In genomic region chr9:67676906-67677305, GRCm38 (mm10) we compare ENCODE assay signal across 22 mouse cellular contexts.
DNase-seq lines count a peak whose midpoint lies in the region; ATAC-seq and TF ChIP-seq lines count a peak whose summit lies in the region.
"Had no signal": no experiment of that assay in that cellular context is flagged by ENCODE, and none has a peak within 500 bp of the region (broad histone marks: within the 10 kb centered on the region; RNA-seq: fewer than 3 reads in every experiment).

No protein-coding gene starts in this region.

- peak; percentile 68; the same call in 1 of the 2 replicates for ATAC-seq in embryonic facial prominence, embryonic 14.5 days (ENCODE audit: low read depth)
- ATAC-seq: forebrain, embryonic 14.5 days; hindbrain, postnatal 0 days; intestine, embryonic 15.5 days; midbrain, embryonic 13.5 days had no signal

- H3K4me2 ChIP-seq in embryonic facial prominence, embryonic 14.5 days (ENCODE audit: low read depth, low read length) = no peak overlapping the region
- no peak overlapping the region for H3K4me2 ChIP-seq in myocyte (ENCODE audit: low read depth)
- H3K4me2 ChIP-seq: intestine, embryonic 15.5 days; midbrain, embryonic 13.5 days; stomach, embryonic 15.5 days had no signal

- H3K4me1 ChIP-seq in embryonic facial prominence, embryonic 14.5 days (ENCODE audit: control insufficient read depth, insufficient read depth, low read length) = no peaks in the 10 kb centered on the region
- H3K4me1 ChIP-seq in embryonic facial prominence, embryonic 10.5 days = 0 out of 2 replicates have a peak, but pooled peaks cover 3% of the 10 kb centered on the region
- H3K4me1 ChIP-seq: intestine, embryonic 15.5 days; midbrain, embryonic 13.5 days; stomach, embryonic 15.5 days had no signal

- TF ChIP-seq POLR2A in myocyte (IDR thresholded peaks at IDR 0.05; ENCODE audit: insufficient read length, low read depth) = no peak

- H3ac ChIP-seq in C2C12 (ENCODE audit: control insufficient read depth, insufficient read length, low read depth) (no peak overlapping the region), myocyte (ENCODE audit: control insufficient read depth, insufficient read length) (no peak overlapping the region)

- H3K36me3 ChIP-seq in embryonic facial prominence, embryonic 14.5 days (ENCODE audit: control insufficient read depth, insufficient read depth, low read length) = no peaks in the 10 kb centered on the region
- no peaks in the 10 kb centered on the region for H3K36me3 ChIP-seq in embryonic facial prominence, embryonic 10.5 days (replicated peaks)
- H3K36me3 ChIP-seq in C2C12 (ENCODE audit: control insufficient read depth, insufficient read depth) = no peaks in the 10 kb centered on the region
- H3K36me3 ChIP-seq in myocyte (ENCODE audit: control insufficient read depth, insufficient read depth) = no peaks in the 10 kb centered on the region
- H3K36me3 ChIP-seq: G1E; intestine, embryonic 15.5 days; midbrain, embryonic 13.5 days; stomach, embryonic 15.5 days had no signal

- no peak overlapping the region for H3K9ac ChIP-seq in embryonic facial prominence, embryonic 14.5 days (ENCODE audit: low read depth, low read length)
- H3K9ac ChIP-seq: intestine, embryonic 15.5 days; liver, embryonic 14.5 days; midbrain, embryonic 13.5 days; stomach, embryonic 15.5 days had no signal

- peak; percentile 81 for DNase-seq in embryonic facial prominence, embryonic 14.5 days (ENCODE audit: low spot score)
- DNase-seq in embryonic facial prominence, embryonic 10.5 days (ENCODE audit: low spot score) = no peak
- peak; percentile 11 for DNase-seq in heart, postnatal 4 days
- no peak for DNase-seq in heart, adult 9 months (ENCODE audit: low spot score in 2 of 2)
- no peak for DNase-seq in layer of hippocampus, postnatal 14 days (ENCODE audit: low spot score in 2 of 2)
- DNase-seq: adrenal gland, adult 8-10 months; cerebellum, adult 2 months; heart, adult 2 months; kidney, adult 9 months; kidney, postnatal 14 days; layer of hippocampus, adult 9-11 months; liver; lung, postnatal 4 days had no signal

- no peaks in the 10 kb centered on the region for H3K9me3 ChIP-seq in embryonic facial prominence, embryonic 14.5 days (ENCODE audit: control insufficient read depth, low read length)
- H3K9me3 ChIP-seq in embryonic facial prominence, embryonic 10.5 days = no peaks in the 10 kb centered on the region
- H3K9me3 ChIP-seq: intestine, embryonic 15.5 days; midbrain, embryonic 13.5 days; stomach, embryonic 15.5 days had no signal

- H3K79me3 ChIP-seq in C2C12 (ENCODE audit: low read depth) = no peaks in the 10 kb centered on the region

- no peak overlapping the region for H3K27ac ChIP-seq in embryonic facial prominence, embryonic 14.5 days (replicated peaks; ENCODE audit: low read depth, low read length)
- H3K27ac ChIP-seq in embryonic facial prominence, embryonic 10.5 days (replicated peaks) = no peak overlapping the region
- H3K27ac ChIP-seq: heart, adult 2 months; hindbrain, postnatal 0 days; intestine, embryonic 15.5 days; liver, embryonic 14.5 days; midbrain, embryonic 13.5 days; stomach, embryonic 15.5 days had no signal

- TF ChIP-seq CTCF in C2C12 (IDR thresholded peaks at IDR 0.05; ENCODE audit: control insufficient read depth, insufficient read depth, insufficient read length) = no peak

- H3K79me2 ChIP-seq in C2C12 (ENCODE audit: control insufficient read depth, insufficient read depth) = no peaks in the 10 kb centered on the region
- H3K79me2 ChIP-seq in myocyte (ENCODE audit: control insufficient read depth, insufficient read depth) = no peaks in the 10 kb centered on the region

- WGBS in embryonic facial prominence, embryonic 14.5 days = 50% methylated on average over 1 of the region's 1 CpGs
- WGBS in embryonic facial prominence, embryonic 10.5 days = 74% methylated on average over 1 of the region's 1 CpGs

- H3K27me3 ChIP-seq in embryonic facial prominence, embryonic 14.5 days (replicated peaks; ENCODE audit: control insufficient read depth, insufficient read depth, low read length) = no peaks in the 10 kb centered on the region
- 0 out of 2 replicates have a peak, but pooled peaks cover 5% of the 10 kb centered on the region for H3K27me3 ChIP-seq in embryonic facial prominence, embryonic 10.5 days (replicated peaks; ENCODE audit: low read depth, poor library complexity, severe bottlenecking)
- H3K27me3 ChIP-seq in C2C12 (ENCODE audit: control insufficient read depth, insufficient read depth, insufficient read length) (no peaks in the 10 kb centered on the region), myocyte (ENCODE audit: control insufficient read depth, insufficient read depth, insufficient read length) (no peaks in the 10 kb centered on the region)
- H3K27me3 ChIP-seq: intestine, embryonic 15.5 days; midbrain, embryonic 13.5 days; stomach, embryonic 15.5 days had no signal

- H3K4me3 ChIP-seq in embryonic facial prominence, embryonic 14.5 days (ENCODE audit: low read depth, low read length) = no peak overlapping the region
- H3K4me3 ChIP-seq in embryonic facial prominence, embryonic 10.5 days = no peak overlapping the region
- no peak overlapping the region for H3K4me3 ChIP-seq in C2C12 (ENCODE audit: insufficient read depth, poor library complexity, severe bottlenecking)
- no peak overlapping the region for H3K4me3 ChIP-seq in myocyte
- H3K4me3 ChIP-seq: heart, adult 2 months; intestine, embryonic 15.5 days; midbrain, embryonic 13.5 days; stomach, embryonic 15.5 days had no signal

TF ChIP-seq in C2C12, 6 proteins besides CTCF, POLR2A, EP300 and RAD21:
- no peak for TF ChIP-seq CEBPB (IDR thresholded peaks at IDR 0.05; ENCODE audit: low read depth)
- TF ChIP-seq USF1 (IDR thresholded peaks at IDR 0.05; ENCODE audit: low read depth) = no peak
- TF ChIP-seq MAX (IDR thresholded peaks at IDR 0.05) = no peak
- no peak for TF ChIP-seq FOSL1 (IDR thresholded peaks at IDR 0.05; ENCODE audit: insufficient read depth, low read length, poor library complexity, severe bottlenecking)
- TF ChIP-seq MYOG (IDR thresholded peaks at IDR 0.05; ENCODE audit: control insufficient read depth, extremely low read depth, insufficient read length) = no peak
- peak; percentile 81 for TF ChIP-seq MYOD1 (IDR thresholded peaks at IDR 0.05; ENCODE audit: control insufficient read depth, insufficient read length, low read depth)
TF ChIP-seq in C2C12: peak in this region for 1.

TF ChIP-seq in myocyte, 11 proteins besides CTCF, POLR2A, EP300 and RAD21:
- TF ChIP-seq MYOD1 (IDR thresholded peaks at IDR 0.05; ENCODE audit: control insufficient read depth in 1 of 3, insufficient read length in 2 of 3, low read depth in 2 of 3) (peak; percentile 7 to 99 (median 96)), TCF12 (IDR thresholded peaks at IDR 0.05; ENCODE audit: insufficient read depth, poor library complexity, severe bottlenecking) (peak; percentile 93), MYOG (IDR thresholded peaks at IDR 0.05; ENCODE audit: control insufficient read depth in 1 of 3, insufficient read depth in 1 of 3, insufficient read length in 2 of 3, low read depth in 2 of 3) (peak in 2 of 3 experiments; percentile 82 to 92), USF1 (IDR thresholded peaks at IDR 0.05; ENCODE audit: low read depth) (no peak), MAX (IDR thresholded peaks at IDR 0.05; ENCODE audit: low read depth) (no peak), TCF3 (IDR thresholded peaks at IDR 0.05; ENCODE audit: insufficient read length, low read depth) (peak; percentile 78), E2F4 (IDR thresholded peaks at IDR 0.05; ENCODE audit: insufficient read depth) (no peak)

Comparison
In these comparisons a context has a peak if more than half of its experiments do, and no peak if none do; other contexts are left out.
1. DNase-seq: peak in embryonic facial prominence, embryonic 14.5 days (single experiment) and heart, postnatal 4 days (single experiment); none in embryonic facial prominence, embryonic 10.5 days (single experiment), heart, adult 9 months (0 of 2) and layer of hippocampus, postnatal 14 days (0 of 2).